ENCODE assay signal across 8 mouse cellular contexts in genomic region chr15:88864270-88865030, GRCm38 (mm10). TPM values are rescaled to one million over a fixed set of nuclear protein-coding genes. Genes with fewer than 3 reads are reported as not detected.
DNase-seq lines count a peak whose midpoint lies in the region; ATAC-seq and TF ChIP-seq lines count a peak whose summit lies in the region.

No protein-coding gene starts in this region.

- H3K4me1 ChIP-seq in forebrain, embryonic 12.5 days: peaks cover 33% of the 10 kb centered on the region

- ATAC-seq in forebrain, embryonic 12.5 days (ENCODE audit: low FRiP score): peak; percentile 3; the same call in 1 of the 2 replicates
- ATAC-seq in megakaryocyte-erythroid progenitor cell, adult 5-6 weeks (replicated peaks; ENCODE audit: low FRiP score, low TSS enrichment, poor library complexity, severe bottlenecking): 0 out of 2 replicates have a peak, but pooled peaks have one; percentile 1
- ATAC-seq in inflammation-experienced regulatory T-cells, adult 6 months: no peak

- peak overlapping the region; percentile 97 for H3K27ac ChIP-seq in left cerebral cortex, adult 2 months
- H3K27ac ChIP-seq in forebrain, embryonic 12.5 days: peak overlapping the region; percentile 98

- intact Hi-C loops in left cerebral cortex, adult 2 months (cut with DNase I): loop anchor here (1.0 to 5.0 kb wide), 2 partner anchors 27 to 37 kb away; no protein-coding TSS in a partner anchor

- WGBS in forebrain, embryonic 12.5 days: 54% methylated on average over 22 of the region's 22 CpGs

- H3K4me2 ChIP-seq in forebrain, embryonic 12.5 days: peak overlapping the region; percentile 97

- H3K27me3 ChIP-seq in forebrain, embryonic 12.5 days: peaks cover 7% of the 10 kb centered on the region; the same call in 1 of the 2 replicates

- H3K9me3 ChIP-seq in forebrain, embryonic 12.5 days: peaks cover 5% of the 10 kb centered on the region; the same call in 1 of the 2 replicates

- peaks cover 32% of the 10 kb centered on the region for H3K36me3 ChIP-seq in forebrain, embryonic 12.5 days (replicated peaks)

- H3K9ac ChIP-seq in forebrain, embryonic 12.5 days: peak overlapping the region; percentile 91

- peak; percentile 18; the same call in 1 of the 2 replicates for TF ChIP-seq CTCF in left cerebral cortex, adult 2 months (IDR thresholded peaks at IDR 0.05)

- peak overlapping the region; percentile 96 for H3K4me3 ChIP-seq in left cerebral cortex, adult 2 months
- peak overlapping the region; percentile 88 for H3K4me3 ChIP-seq in forebrain, embryonic 12.5 days (replicated peaks)

- DNase-seq in left cerebral cortex, adult 2 months (ENCODE audit: extremely low spot score in 1 of 2, low spot score in 2 of 2): no peak
- DNase-seq in left cerebral cortex, adult 18-20 months (ENCODE audit: low spot score in 2 of 2): no peak
- peak; percentile 56 for DNase-seq in adrenal gland, postnatal 14 days
- peak; percentile 84 to 88 for DNase-seq in kidney, adult 8-10 months
- no peak for DNase-seq in natural killer cell, adult 2 months (ENCODE audit: low spot score in 2 of 2)

RNA-seq across cellular contexts. Expression of gene Pim3, which starts 2.5 kb away (rescaled TPM):
- 10 to 100 TPM; 46.8 to 50.0 TPM for total RNA-seq in left cerebral cortex, adult 2 months (2021)
- total RNA-seq in left cerebral cortex, adult 18-20 months (2021): 10 to 100 TPM; 36.3 to 45.9 TPM
- total RNA-seq in adrenal gland, postnatal 14 days (2021): 70.9 and 76.5 TPM in 2 replicates
- polyA plus RNA-seq in forebrain, embryonic 12.5 days (2016; fragmentation: Nextera tagmentation; extraction: Ambion mirVana): 46.0 and 49.4 TPM in 2 replicates
- 5.1 and 6.4 TPM in 2 replicates for total RNA-seq in megakaryocyte-erythroid progenitor cell, adult 5-6 weeks (2014; fragmentation: Nextera tagmentation)
- 5.5 and 12.5 TPM in 2 replicates for total RNA-seq in megakaryocyte-erythroid progenitor cell, adult 5-6 weeks (2017)
- polyA plus RNA-seq in inflammation-experienced regulatory T-cells, adult 6 months (2017; shearing (Covaris generic)): 1 to 10 TPM; 3.0 to 4.1 (median 4.0) TPM

RNA-seq across cellular contexts. Expression of gene Creld2, which starts 45.0 kb away (rescaled TPM):
- total RNA-seq in left cerebral cortex, adult 2 months (2021): 10 to 100 TPM; 22.1 to 26.3 TPM
- 10 to 100 TPM; 26.6 to 33.3 TPM for total RNA-seq in left cerebral cortex, adult 18-20 months (2021)
- 33.0 and 35.0 TPM in 2 replicates for total RNA-seq in adrenal gland, postnatal 14 days (2021)
- 63.1 and 64.3 TPM in 2 replicates for polyA plus RNA-seq in forebrain, embryonic 12.5 days (2016; fragmentation: Nextera tagmentation; extraction: Ambion mirVana)
- 24.8 and 29.7 TPM in 2 replicates for total RNA-seq in megakaryocyte-erythroid progenitor cell, adult 5-6 weeks (2014; fragmentation: Nextera tagmentation)
- total RNA-seq in megakaryocyte-erythroid progenitor cell, adult 5-6 weeks (2017): 47.8 and 50.9 TPM in 2 replicates
- polyA plus RNA-seq in inflammation-experienced regulatory T-cells, adult 6 months (2017; shearing (Covaris generic)): 10 to 100 TPM; 22.9 to 40.9 (median 28.4) TPM

RNA-seq across cellular contexts. Expression of gene Alg12, which starts 45.3 kb away (rescaled TPM):
- total RNA-seq in left cerebral cortex, adult 2 months (2021): 10 to 100 TPM; 13.3 to 14.4 TPM
- 10 to 100 TPM; 13.0 to 13.6 TPM for total RNA-seq in left cerebral cortex, adult 18-20 months (2021)
- 14.3 and 14.8 TPM in 2 replicates for total RNA-seq in adrenal gland, postnatal 14 days (2021)
- polyA plus RNA-seq in forebrain, embryonic 12.5 days (2016; fragmentation: Nextera tagmentation; extraction: Ambion mirVana): 8.3 and 8.9 TPM in 2 replicates
- total RNA-seq in megakaryocyte-erythroid progenitor cell, adult 5-6 weeks (2014; fragmentation: Nextera tagmentation): 2.8 and 8.3 TPM in 2 replicates
- 3.3 and 5.2 TPM in 2 replicates for total RNA-seq in megakaryocyte-erythroid progenitor cell, adult 5-6 weeks (2017)
- polyA plus RNA-seq in inflammation-experienced regulatory T-cells, adult 6 months (2017; shearing (Covaris generic)): 10 to 100 TPM; 12.8 to 22.4 (median 15.8) TPM

Comparison
In these comparisons a context has a peak if more than half of its experiments do, and no peak if none do; other contexts are left out.
1. DNase-seq: peak in adrenal gland, postnatal 14 days (single experiment) and kidney, adult 8-10 months (2 of 2); none in left cerebral cortex, adult 2 months (0 of 2), left cerebral cortex, adult 18-20 months (0 of 2) and natural killer cell, adult 2 months (0 of 2).